Mouse (Mus musculus): ENCODE data around the gene Itm2c. TPM values are rescaled to one million over a fixed set of nuclear protein-coding genes. Genes with fewer than 3 reads are reported as not detected.

Gene Itm2c
- polyA plus RNA-seq, 1 experiment from 2014 or later: 124 TPM

GRCm38 (mm10) chr1:85937323-85937722 lies 43.2 kb downstream of the Itm2c start:
- H3K27me3 ChIP-seq (ENCODE audit: control insufficient read depth, insufficient read depth, low read length): no peaks in the 10 kb centered on the region
- no peak overlapping the region for H3K4me3 ChIP-seq (replicated peaks; ENCODE audit: low read length)
- no peaks in the 10 kb centered on the region for H3K36me3 ChIP-seq (replicated peaks; ENCODE audit: control insufficient read depth, insufficient read depth)
- peaks cover 21% of the 10 kb centered on the region for H3K4me1 ChIP-seq (replicated peaks; ENCODE audit: control insufficient read depth, insufficient read depth, low read length)
- 89% methylated on average over 1 of the region's 1 CpGs for WGBS
- H3K4me2 ChIP-seq (replicated peaks): no peak overlapping the region
- no peak for DNase-seq (ENCODE audit: low spot score)
- no peak overlapping the region for H3K9ac ChIP-seq
- no peak for ATAC-seq (ENCODE audit: low FRiP score)
- H3K9me3 ChIP-seq (ENCODE audit: control insufficient read depth, low read length): no peaks in the 10 kb centered on the region
- H3K27ac ChIP-seq: no peak overlapping the region

GRCm38 (mm10) chr1:85942318-85942717 lies 48.2 kb downstream of the Itm2c start:
- Histone ChIP-seq H3K36me3 (replicated peaks; ENCODE audit: control insufficient read depth, insufficient read depth) (no peaks in the 10 kb centered on the region), H3K9me3 (ENCODE audit: control insufficient read depth, low read length) (peaks cover 9% of the 10 kb centered on the region; the same call in 1 of the 2 replicates), H3K27ac (no peak overlapping the region), H3K27me3 (ENCODE audit: control insufficient read depth, insufficient read depth, low read length) (no peaks in the 10 kb centered on the region), H3K4me2 (replicated peaks) (no peak overlapping the region), H3K4me1 (replicated peaks; ENCODE audit: control insufficient read depth, insufficient read depth, low read length) (no peaks in the 10 kb centered on the region), H3K9ac (no peak overlapping the region), H3K4me3 (replicated peaks; ENCODE audit: low read length) (no peak overlapping the region)
- ATAC-seq (ENCODE audit: low FRiP score) (no peak), DNase-seq (ENCODE audit: low spot score) (no peak)
- WGBS: 83% methylated on average over 8 of the region's 8 CpGs

DNA sequence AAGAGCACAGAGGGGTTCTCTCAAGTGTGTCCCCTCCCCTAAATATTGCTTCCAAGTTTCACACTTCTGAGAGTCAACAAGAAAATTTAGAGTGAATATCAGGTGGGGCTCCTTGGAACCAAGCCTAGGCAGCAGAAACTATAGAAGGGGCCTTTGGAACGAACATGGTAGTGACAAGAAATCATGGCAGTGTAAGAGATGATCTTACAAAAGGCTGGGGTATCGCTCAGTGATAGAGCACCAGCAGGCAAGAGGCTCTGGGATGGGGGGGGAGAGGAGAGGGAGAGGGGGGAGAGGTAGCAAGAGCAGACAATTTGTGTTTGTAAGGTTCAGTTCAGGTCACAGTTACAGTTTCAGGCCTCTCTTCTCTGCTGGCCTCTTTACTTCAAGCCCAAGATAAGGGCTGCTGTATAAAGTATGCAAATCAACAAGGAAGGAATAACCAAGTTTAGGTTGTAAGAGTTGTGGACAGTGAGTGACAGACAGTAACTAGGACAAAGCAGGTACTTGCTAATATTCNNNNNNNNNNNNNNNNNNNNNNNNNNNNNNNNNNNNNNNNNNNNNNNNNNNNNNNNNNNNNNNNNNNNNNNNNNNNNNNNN lies 55.1 kb downstream of the Itm2c start:
- DNase-seq (ENCODE audit: low spot score): no peak
- Histone ChIP-seq H3K36me3 (replicated peaks; ENCODE audit: control insufficient read depth, insufficient read depth) (no peaks in the 10 kb centered on the region), H3K9ac (no peak overlapping the region), H3K4me2 (replicated peaks) (no peak overlapping the region), H3K27ac (no peak overlapping the region), H3K4me1 (replicated peaks; ENCODE audit: control insufficient read depth, insufficient read depth, low read length) (no peaks in the 10 kb centered on the region), H3K27me3 (ENCODE audit: control insufficient read depth, insufficient read depth, low read length) (no peaks in the 10 kb centered on the region), H3K9me3 (ENCODE audit: control insufficient read depth, low read length) (peaks cover 9% of the 10 kb centered on the region; the same call in 1 of the 2 replicates), H3K4me3 (replicated peaks; ENCODE audit: low read length) (no peak overlapping the region)
- 87% methylated on average over 2 of the region's 2 CpGs for whole genome bisulfite sequencing
- ATAC-seq (ENCODE audit: low FRiP score): no peak

GRCm38 (mm10) chr1:85955150-85955549 lies 61.1 kb downstream of the Itm2c start:
- no peaks in the 10 kb centered on the region for H3K4me1 ChIP-seq (replicated peaks; ENCODE audit: control insufficient read depth, insufficient read depth, low read length)
- ATAC-seq (ENCODE audit: low FRiP score) (no peak), DNase-seq (ENCODE audit: low spot score) (no peak)
- no peak overlapping the region for H3K4me2 ChIP-seq (replicated peaks)
- no peaks in the 10 kb centered on the region for H3K27me3 ChIP-seq (ENCODE audit: control insufficient read depth, insufficient read depth, low read length)
- no peak overlapping the region for H3K4me3 ChIP-seq (replicated peaks; ENCODE audit: low read length)
- no peaks in the 10 kb centered on the region for H3K36me3 ChIP-seq (replicated peaks; ENCODE audit: control insufficient read depth, insufficient read depth)
- no peaks in the 10 kb centered on the region for H3K9me3 ChIP-seq (ENCODE audit: control insufficient read depth, low read length)
- WGBS: 85% methylated on average over 3 of the region's 3 CpGs
- no peak overlapping the region for H3K9ac ChIP-seq
- H3K27ac ChIP-seq: no peak overlapping the region

- WGBS: 85% methylated on average over 5 of the region's 5 CpGs
- Histone ChIP-seq H3K9ac (no peak overlapping the region), H3K9me3 (ENCODE audit: control insufficient read depth, low read length) (no peaks in the 10 kb centered on the region), H3K27ac (no peak overlapping the region), H3K36me3 (replicated peaks; ENCODE audit: control insufficient read depth, insufficient read depth) (no peaks in the 10 kb centered on the region), H3K4me2 (replicated peaks) (no peak overlapping the region), H3K4me1 (replicated peaks; ENCODE audit: control insufficient read depth, insufficient read depth, low read length) (no peaks in the 10 kb centered on the region), H3K4me3 (replicated peaks; ENCODE audit: low read length) (no peak overlapping the region), H3K27me3 (ENCODE audit: control insufficient read depth, insufficient read depth, low read length) (no peaks in the 10 kb centered on the region)
- no peak for ATAC-seq (ENCODE audit: low FRiP score)
- DNase-seq (ENCODE audit: low spot score): no peak
These were observed 63.2 kb downstream of the Itm2c start for GRCm38 (mm10) chr1:85957290-85957689.

- no peaks in the 10 kb centered on the region for H3K4me1 ChIP-seq (replicated peaks; ENCODE audit: control insufficient read depth, insufficient read depth, low read length)
- H3K27ac ChIP-seq: no peak overlapping the region
- H3K4me3 ChIP-seq (replicated peaks; ENCODE audit: low read length): no peak overlapping the region
- 52% methylated on average over 9 of the region's 9 CpGs for WGBS
- H3K36me3 ChIP-seq (replicated peaks; ENCODE audit: control insufficient read depth, insufficient read depth): no peaks in the 10 kb centered on the region
- no peaks in the 10 kb centered on the region for H3K27me3 ChIP-seq (ENCODE audit: control insufficient read depth, insufficient read depth, low read length)
- H3K9me3 ChIP-seq (ENCODE audit: control insufficient read depth, low read length): no peaks in the 10 kb centered on the region
- H3K9ac ChIP-seq: no peak overlapping the region
- no peak for ATAC-seq (ENCODE audit: low FRiP score)
- H3K4me2 ChIP-seq (replicated peaks): no peak overlapping the region
- no peak for DNase-seq (ENCODE audit: low spot score)
These were observed 64.0 kb downstream of the Itm2c start for GRCm38 (mm10) chr1:85957942-85958619.

Other genes with a start within 250 kb of the Itm2c start
- 0.27 and 0.48 TPM in 2 replicates for gene Sp100, start 244.3 kb upstream of the Itm2c start, polyA plus RNA-seq (2014; fragmentation: Nextera tagmentation; extraction: Ambion mirVana)
- gene A630001G21Rik, start 115.6 kb upstream of the Itm2c start, polyA plus RNA-seq (2014; fragmentation: Nextera tagmentation; extraction: Ambion mirVana): 0.19 and 0.27 TPM in 2 replicates
- gene Cab39, start 100.8 kb upstream of the Itm2c start, polyA plus RNA-seq (2014; fragmentation: Nextera tagmentation; extraction: Ambion mirVana): 77.8 and 91.9 TPM in 2 replicates
- gene 4933407L21Rik, start 34.2 kb downstream of the Itm2c start, polyA plus RNA-seq (2014; fragmentation: Nextera tagmentation; extraction: Ambion mirVana): 4.8 and 7.5 TPM in 2 replicates
- 0.09 and 0.13 TPM in 2 replicates for gene Gpr55, start 66.7 kb downstream of the Itm2c start, polyA plus RNA-seq (2014; fragmentation: Nextera tagmentation; extraction: Ambion mirVana)
- gene Spata3, start 122.5 kb downstream of the Itm2c start, polyA plus RNA-seq (2014; fragmentation: Nextera tagmentation; extraction: Ambion mirVana): 0.31 TPM in 2 replicates
- gene 2810459M11Rik, start 151.6 kb downstream of the Itm2c start, polyA plus RNA-seq (2014; fragmentation: Nextera tagmentation; extraction: Ambion mirVana): 8.6 and 12.7 TPM in 2 replicates
- gene Psmd1, start 170.1 kb downstream of the Itm2c start, polyA plus RNA-seq (2014; fragmentation: Nextera tagmentation; extraction: Ambion mirVana): 194 and 211 TPM in 2 replicates
- 0.09 and 0.44 TPM in 2 replicates for gene Htr2b, start 217.7 kb downstream of the Itm2c start, polyA plus RNA-seq (2014; fragmentation: Nextera tagmentation; extraction: Ambion mirVana)
- gene Gm21972, start 239.4 kb downstream of the Itm2c start, polyA plus RNA-seq (2014; fragmentation: Nextera tagmentation; extraction: Ambion mirVana): 0.46 and 0.90 TPM in 2 replicates

Measured in hindbrain, embryonic 14.5 days (tissue).